Mouse (Mus musculus) kidney, postnatal 10 days (tissue): ENCODE measurements around the gene Cyp4f40.
"Not testable (repeated sequence)": the region's sequence is repeated elsewhere in the genome, so short reads cannot be mapped to it uniquely, and the experiment has no call there.

ENCODE experiments used
- DNase-seq: peaks from one replicate; pipeline ENCODE4 v3.0.0; 2021; ENCODE audit warnings: mixed read lengths

Gene Cyp4f40

DNA sequence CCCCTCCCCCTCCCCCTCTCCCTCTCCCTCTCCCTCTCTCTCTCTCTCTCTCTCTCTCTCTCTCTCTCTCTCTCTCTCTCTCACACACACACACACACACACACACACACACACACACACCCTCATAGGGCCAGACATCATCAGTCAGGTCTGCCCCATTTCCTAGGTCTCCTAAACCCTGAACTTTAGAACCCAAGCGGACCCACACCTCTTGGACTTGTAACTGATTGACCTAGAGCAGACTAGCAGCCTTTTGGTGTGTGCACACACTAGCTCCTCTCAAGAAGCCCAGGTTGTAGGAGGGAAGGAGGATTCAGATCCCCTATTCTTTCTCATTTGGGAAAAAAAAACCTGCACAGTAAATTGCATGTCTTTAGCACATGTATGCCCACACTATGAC, 63.5 kb downstream of the Cyp4f40 start:
- DNase-seq: not testable (repeated sequence)

DNA sequence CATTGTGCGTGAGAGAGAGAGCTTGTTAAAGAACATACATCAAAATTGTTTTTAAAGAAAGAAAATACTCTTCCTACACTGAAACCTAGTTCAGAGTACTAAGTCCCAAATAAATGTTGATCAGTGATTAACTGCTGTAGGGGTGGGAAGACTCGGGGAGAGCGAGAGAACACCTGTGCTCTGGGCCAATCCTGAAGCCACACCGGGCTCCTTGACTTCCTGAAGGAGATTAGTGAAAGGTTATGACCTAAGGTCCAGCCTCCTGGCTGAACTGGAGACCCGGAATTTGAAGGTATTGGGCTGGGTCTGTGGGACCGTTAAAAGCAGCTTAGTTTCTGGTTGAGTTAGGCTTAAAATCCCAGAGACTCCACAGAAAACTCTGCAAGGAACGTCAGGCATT, 64.1 kb downstream of the Cyp4f40 start:
- peak; percentile 8 for DNase-seq

DNA sequence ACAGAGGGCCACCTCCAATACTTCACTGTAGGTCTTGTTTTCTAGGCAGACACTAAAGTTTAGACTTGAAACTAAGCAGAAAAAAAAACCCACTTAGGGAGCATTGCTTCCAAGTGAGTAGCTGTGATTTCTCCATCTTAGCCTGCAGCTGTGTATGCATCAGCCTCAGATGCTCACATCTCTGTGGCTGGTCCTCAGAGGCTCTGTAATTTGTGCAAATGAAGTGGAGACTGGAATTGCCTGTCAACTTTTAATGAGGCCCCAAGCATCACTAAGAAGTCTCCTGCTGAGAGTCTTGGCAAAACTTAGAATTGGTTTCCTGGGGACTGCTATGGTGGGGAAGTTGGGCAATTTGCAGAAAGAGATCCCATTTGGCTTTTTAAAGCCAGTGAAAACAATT, 67.7 kb downstream of the Cyp4f40 start:
- not testable (repeated sequence) for DNase-seq
